Mouse (Mus musculus) hindbrain, embryonic 12.5 days (tissue): ENCODE measurements at regions not wholly inside any gene's neighbourhood (a gene's known extent, or its start where the extent isn't known, plus 50 kb on each side); places are given as distances from the start of the nearest gene placed in this dataset.
A peak's percentile ranks its signal among the peaks of the same experiment; 100 is the strongest.
"Not testable (repeated sequence)": the region's sequence is repeated elsewhere in the genome, so short reads cannot be mapped to it uniquely, and the experiment has no call there.

ENCODE experiments used
- ATAC-seq: fragments of 200-750 bp; cut with Nextera tagmentation; 2 replicates; pipeline ENCODE4 v1.8.0; 2017; ENCODE audit warnings: moderate TSS enrichment; ENCODE audit not compliant: low FRiP score
- H3K27ac ChIP-seq: fragments of 300-500 bp; sonication (generic); 2 replicates; pipeline ENCODE4 v1.5.1; 2016; ENCODE audit warnings: mild to moderate bottlenecking
- H3K27me3 ChIP-seq: fragments of 300-500 bp; sonication (generic); 2 replicates; pipeline ENCODE4 v1.6.1; 2016; ENCODE audit warnings: mild to moderate bottlenecking
- H3K36me3 ChIP-seq: fragments of 300-500 bp; sonication (generic); 2 replicates; pipeline ENCODE4 v1.6.1; 2016; ENCODE audit warnings: mild to moderate bottlenecking
- H3K4me1 ChIP-seq: fragments of 300-500 bp; sonication (generic); 2 replicates; pipeline ENCODE4 v1.6.1; 2016
- H3K4me2 ChIP-seq: fragments of 300-500 bp; sonication (generic); replicated peaks from 2 replicates; pipeline ENCODE4 v1.6.1; 2016; ENCODE audit warnings: mild to moderate bottlenecking
- H3K4me3 ChIP-seq: fragments of 300-500 bp; sonication (generic); 2 replicates; pipeline ENCODE4 v1.5.1; 2016; ENCODE audit warnings: mild to moderate bottlenecking
- H3K9ac ChIP-seq: fragments of 300-500 bp; sonication (generic); 2 replicates; pipeline ENCODE4 v1.6.1; 2016; ENCODE audit warnings: mild to moderate bottlenecking, moderate library complexity
- H3K9me3 ChIP-seq: fragments of 300-500 bp; sonication (generic); replicated peaks from 2 replicates; pipeline ENCODE4 v1.6.1; 2016; ENCODE audit warnings: mild to moderate bottlenecking
- WGBS: fragments of 180-500 bp; shearing (Covaris S2); methylation state at CpG from one replicate; pipeline ENCODE4 v1.1.7; 2016; 5-methylcytosine and 5-hydroxymethylcytosine counted together

DNA sequence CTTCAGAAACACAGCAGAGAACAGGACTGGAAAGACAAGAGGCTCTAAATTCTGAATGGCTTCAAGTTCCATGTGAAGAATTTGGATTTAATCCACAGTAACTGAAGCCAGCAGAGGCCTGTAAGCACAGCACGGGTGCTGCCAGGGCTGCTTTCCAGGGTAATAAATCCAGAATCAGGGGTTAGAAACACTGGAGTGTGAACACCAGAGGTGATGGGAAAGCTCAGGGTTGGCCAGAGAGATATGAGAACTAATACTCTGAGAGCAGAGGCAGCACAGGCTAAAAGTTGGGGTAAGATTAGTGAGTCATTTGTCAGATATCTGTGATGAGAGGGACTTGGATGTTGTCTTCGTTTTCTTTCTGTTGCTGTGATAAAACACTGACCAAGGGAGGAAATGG lies 153.6 kb upstream of the Tmc3 start:
- Histone ChIP-seq H3K36me3 (no peaks in the 10 kb centered on the region), H3K4me1 (no peaks in the 10 kb centered on the region), H3K4me3 (no peak overlapping the region), H3K27ac (no peak overlapping the region), H3K9ac (no peak overlapping the region), H3K27me3 (no peaks in the 10 kb centered on the region), H3K9me3 (no peaks in the 10 kb centered on the region), H3K4me2 (no peak overlapping the region)
- ATAC-seq, result no peak
- 84% methylated on average over 2 of the region's 2 CpGs for WGBS

DNA sequence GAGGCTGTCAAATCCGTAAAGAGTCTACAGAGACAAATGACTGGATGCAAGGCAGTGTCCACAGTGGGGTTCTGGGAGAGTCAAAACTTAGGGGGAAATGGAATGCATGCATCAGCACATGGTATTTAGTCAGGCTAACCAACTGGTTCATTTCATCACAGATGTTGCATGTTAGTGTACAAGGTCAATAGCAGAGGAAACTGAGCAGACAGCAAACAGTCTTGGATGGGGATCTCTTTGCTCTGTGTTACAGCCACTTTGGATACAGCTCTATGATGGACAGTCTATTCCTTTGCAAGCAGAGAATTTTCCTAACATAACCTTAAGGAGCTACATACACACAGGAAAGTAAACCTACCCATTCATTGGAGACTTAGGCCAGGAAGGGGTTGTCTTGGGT lies 151.9 kb upstream of the Tmc3 start:
- H3K27me3 ChIP-seq, result no peaks in the 10 kb centered on the region
- H3K9ac ChIP-seq, result no peak overlapping the region
- no peaks in the 10 kb centered on the region for H3K36me3 ChIP-seq
- H3K27ac ChIP-seq, result no peak overlapping the region
- H3K9me3 ChIP-seq, result no peaks in the 10 kb centered on the region
- no peak for ATAC-seq
- H3K4me1 ChIP-seq, result no peaks in the 10 kb centered on the region
- no peak overlapping the region for H3K4me2 ChIP-seq
- no peak overlapping the region for H3K4me3 ChIP-seq
- 80% methylated on average over 1 of the region's 1 CpGs for WGBS

GRCm38 (mm10) chr7:83433959-83434715 lies 150.6 kb upstream of the Tmc3 start:
- no peaks in the 10 kb centered on the region for H3K36me3 ChIP-seq
- no peak for ATAC-seq
- no peaks in the 10 kb centered on the region for H3K27me3 ChIP-seq
- H3K27ac ChIP-seq, result no peak overlapping the region
- no peak overlapping the region for H3K4me3 ChIP-seq
- no peaks in the 10 kb centered on the region for H3K4me1 ChIP-seq
- H3K4me2 ChIP-seq, result no peak overlapping the region
- H3K9ac ChIP-seq, result no peak overlapping the region
- 26% methylated on average over 5 of the region's 5 CpGs for WGBS
- H3K9me3 ChIP-seq, result no peaks in the 10 kb centered on the region

- Histone ChIP-seq H3K9ac (no peak overlapping the region), H3K9me3 (no peaks in the 10 kb centered on the region), H3K36me3 (no peaks in the 10 kb centered on the region), H3K27ac (no peak overlapping the region), H3K4me1 (peaks cover 4% of the 10 kb centered on the region), H3K27me3 (no peaks in the 10 kb centered on the region), H3K4me3 (no peak overlapping the region), H3K4me2 (no peak overlapping the region)
- 55% methylated on average over 7 of the region's 7 CpGs for WGBS
- no peak for ATAC-seq
These were observed 146.0 kb upstream of the Tmc3 start for GRCm38 (mm10) chr7:83438538-83439393.

DNA sequence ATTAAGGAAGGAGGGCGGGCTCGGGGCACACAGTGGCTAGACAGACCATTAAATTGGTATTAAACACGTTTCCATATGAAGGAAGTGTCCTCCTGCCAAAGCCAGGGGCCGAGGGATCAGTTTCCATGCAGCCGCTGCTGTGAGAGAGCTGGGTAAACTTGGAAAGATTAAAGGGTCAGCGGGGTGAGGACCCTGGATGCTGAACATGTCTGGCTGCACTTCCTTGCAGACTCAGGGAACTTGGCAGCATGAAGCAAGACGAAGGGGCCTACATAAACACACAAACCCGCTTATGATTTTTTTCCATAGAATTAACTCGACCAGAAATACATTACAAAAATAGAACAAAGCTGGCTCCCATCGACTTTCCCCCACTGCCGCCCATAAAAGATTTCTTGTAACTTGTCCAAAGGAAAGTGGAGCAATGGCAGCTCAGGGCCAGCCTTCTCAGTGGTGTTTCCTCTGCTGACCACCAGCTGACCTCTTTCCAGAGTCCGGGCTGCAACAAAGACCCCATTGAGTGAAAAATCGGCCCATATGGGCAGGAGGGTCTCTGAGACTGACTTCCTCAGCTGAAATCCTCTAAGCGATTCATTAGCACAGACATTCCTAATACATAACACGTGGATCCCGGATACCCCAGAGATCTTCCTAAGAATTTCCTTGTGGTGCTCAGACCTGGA lies 141.0 kb upstream of the Tmc3 start:
- H3K9me3 ChIP-seq, result no peaks in the 10 kb centered on the region
- H3K4me1 ChIP-seq, result peaks cover 10% of the 10 kb centered on the region
- no peaks in the 10 kb centered on the region for H3K27me3 ChIP-seq
- no peak overlapping the region for H3K4me2 ChIP-seq
- no peak; the same call in 1 of the 2 replicates for ATAC-seq
- H3K36me3 ChIP-seq, result no peaks in the 10 kb centered on the region
- H3K4me3 ChIP-seq, result no peak overlapping the region
- H3K9ac ChIP-seq, result no peak overlapping the region
- H3K27ac ChIP-seq, result peak overlapping the region; percentile 19; the same call in 1 of the 2 replicates
- WGBS, result 27% methylated on average over 16 of the region's 16 CpGs

DNA sequence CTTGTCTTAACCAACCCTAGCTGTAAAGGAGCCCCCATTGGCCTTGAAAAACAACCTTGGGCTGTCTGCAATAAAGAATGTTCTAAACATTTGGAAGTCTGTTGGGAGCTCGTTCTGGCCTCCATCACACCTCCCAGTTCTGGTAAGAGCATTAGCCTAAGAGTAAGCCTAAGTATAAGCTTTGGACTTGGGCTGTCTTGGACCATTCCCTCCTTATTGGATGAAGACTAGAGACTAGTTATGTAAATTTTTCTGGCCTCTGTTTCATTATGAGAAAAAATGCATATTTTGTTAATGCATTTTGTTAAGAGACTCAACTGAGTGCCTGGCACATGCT lies 140.5 kb upstream of the Tmc3 start:
- Histone ChIP-seq H3K4me2 (no peak overlapping the region), H3K4me1 (peaks cover 10% of the 10 kb centered on the region), H3K9ac (no peak overlapping the region), H3K9me3 (no peaks in the 10 kb centered on the region), H3K27ac (peak overlapping the region; percentile 32; the same call in 1 of the 2 replicates), H3K36me3 (no peaks in the 10 kb centered on the region), H3K4me3 (no peak overlapping the region), H3K27me3 (no peaks in the 10 kb centered on the region)
- WGBS, result 56% methylated on average over 1 of the region's 1 CpGs
- ATAC-seq, result no peak

DNA sequence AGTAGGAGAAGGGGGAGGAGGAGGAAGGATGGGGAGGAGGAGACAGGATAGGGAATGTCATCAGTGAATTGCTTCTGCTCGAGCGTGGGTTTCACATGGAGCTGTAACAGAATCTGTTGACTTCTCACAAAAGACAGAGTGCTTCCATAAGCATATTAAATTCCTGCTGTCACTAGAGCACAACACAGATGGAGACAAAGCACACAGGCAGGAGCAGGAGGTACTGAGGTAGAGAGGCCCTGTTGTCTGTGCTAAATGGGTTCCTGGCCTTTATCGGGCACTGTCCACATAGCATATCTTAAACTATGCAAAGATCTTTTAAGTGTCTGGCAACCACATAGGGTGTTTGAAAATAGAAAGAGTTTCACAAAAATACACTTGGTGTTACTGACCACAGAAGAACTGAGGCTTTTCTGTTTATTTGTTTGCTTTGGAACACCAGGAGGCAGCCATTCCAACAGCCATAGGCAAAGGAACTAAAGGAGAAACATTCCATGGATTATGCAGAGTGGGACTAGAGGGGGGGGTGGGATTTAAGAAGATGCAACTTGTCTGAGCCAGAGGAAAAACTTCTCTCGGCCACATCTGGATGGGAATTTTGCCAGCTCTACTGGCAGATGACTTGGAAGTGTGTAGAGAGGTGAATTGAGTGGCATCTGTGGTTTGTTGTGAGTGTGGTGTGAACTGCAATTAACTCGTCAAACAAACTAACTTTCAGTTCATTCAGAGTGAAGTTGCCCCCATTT lies 139.4 kb upstream of the Tmc3 start:
- H3K9me3 ChIP-seq, result no peaks in the 10 kb centered on the region
- H3K4me1 ChIP-seq, result peaks cover 11% of the 10 kb centered on the region
- no peak overlapping the region for H3K4me2 ChIP-seq
- no peak overlapping the region for H3K4me3 ChIP-seq
- ATAC-seq, result no peak
- H3K36me3 ChIP-seq, result no peaks in the 10 kb centered on the region
- H3K9ac ChIP-seq, result no peak overlapping the region
- H3K27ac ChIP-seq, result no peak overlapping the region
- 49% methylated on average over 5 of the region's 5 CpGs for WGBS
- H3K27me3 ChIP-seq, result no peaks in the 10 kb centered on the region

- Histone ChIP-seq H3K4me1 (0 out of 2 replicates have a peak, but pooled peaks cover 4% of the 10 kb centered on the region), H3K4me3 (no peak overlapping the region), H3K4me2 (no peak overlapping the region), H3K36me3 (no peaks in the 10 kb centered on the region), H3K9me3 (no peaks in the 10 kb centered on the region), H3K27ac (no peak overlapping the region), H3K9ac (no peak overlapping the region), H3K27me3 (no peaks in the 10 kb centered on the region)
- 69% methylated on average over 3 of the region's 3 CpGs for WGBS
- no peak for ATAC-seq
These were observed 134.4 kb upstream of the Tmc3 start for GRCm38 (mm10) chr7:83450346-83450745.

DNA sequence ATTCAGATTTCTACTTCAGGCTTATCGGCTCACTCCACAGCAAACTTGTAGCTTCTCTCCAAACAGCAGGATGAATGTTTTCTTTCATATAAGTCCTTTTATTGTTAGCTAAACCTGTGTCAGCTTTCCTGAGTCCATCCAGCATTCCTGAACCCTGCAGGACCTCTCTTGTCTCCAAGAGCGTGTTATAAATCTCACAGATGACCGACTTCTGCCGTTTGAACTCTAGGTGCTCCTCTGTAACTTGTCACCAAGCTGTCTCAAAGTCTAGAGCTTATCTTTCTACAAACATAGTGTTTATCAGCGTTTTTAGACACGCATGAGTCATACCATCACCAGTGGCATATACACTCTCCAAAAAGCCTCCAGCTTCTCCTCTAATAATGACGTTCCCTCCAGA lies 132.4 kb upstream of the Tmc3 start:
- Histone ChIP-seq H3K27ac (no peak overlapping the region), H3K27me3 (no peaks in the 10 kb centered on the region), H3K4me1 (0 out of 2 replicates have a peak, but pooled peaks cover 2% of the 10 kb centered on the region), H3K4me3 (no peak overlapping the region), H3K4me2 (no peak overlapping the region), H3K9ac (no peak overlapping the region), H3K9me3 (no peaks in the 10 kb centered on the region), H3K36me3 (no peaks in the 10 kb centered on the region)
- WGBS, result 59% methylated on average over 7 of the region's 7 CpGs
- no peak for ATAC-seq

DNA sequence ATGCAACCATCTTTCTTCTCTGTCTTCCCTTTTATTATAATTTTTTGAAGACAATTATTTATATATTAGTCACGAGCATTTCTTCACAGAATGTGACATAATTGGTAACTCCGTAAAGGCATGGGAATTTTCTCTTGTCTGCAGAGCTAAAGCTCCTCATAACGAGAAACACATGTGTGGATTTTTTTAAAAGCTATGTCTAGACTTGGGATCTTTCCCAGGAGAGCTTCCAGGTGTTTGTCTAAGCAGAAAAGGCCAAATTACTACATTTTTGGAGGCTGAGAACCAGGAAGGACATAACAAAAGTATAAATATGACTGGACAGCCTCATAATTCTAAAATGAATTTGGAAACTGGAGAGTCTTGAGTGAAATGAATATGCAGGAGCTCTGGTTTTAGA lies 125.2 kb upstream of the Tmc3 start:
- ATAC-seq, result no peak
- no peak overlapping the region for H3K27ac ChIP-seq
- H3K27me3 ChIP-seq, result no peaks in the 10 kb centered on the region
- no peak overlapping the region for H3K4me3 ChIP-seq
- no peak overlapping the region for H3K4me2 ChIP-seq
- no peaks in the 10 kb centered on the region for H3K36me3 ChIP-seq
- no peaks in the 10 kb centered on the region for H3K9me3 ChIP-seq
- no peaks in the 10 kb centered on the region for H3K4me1 ChIP-seq
- WGBS, result 79% methylated on average over 3 of the region's 3 CpGs
- no peak overlapping the region for H3K9ac ChIP-seq

DNA sequence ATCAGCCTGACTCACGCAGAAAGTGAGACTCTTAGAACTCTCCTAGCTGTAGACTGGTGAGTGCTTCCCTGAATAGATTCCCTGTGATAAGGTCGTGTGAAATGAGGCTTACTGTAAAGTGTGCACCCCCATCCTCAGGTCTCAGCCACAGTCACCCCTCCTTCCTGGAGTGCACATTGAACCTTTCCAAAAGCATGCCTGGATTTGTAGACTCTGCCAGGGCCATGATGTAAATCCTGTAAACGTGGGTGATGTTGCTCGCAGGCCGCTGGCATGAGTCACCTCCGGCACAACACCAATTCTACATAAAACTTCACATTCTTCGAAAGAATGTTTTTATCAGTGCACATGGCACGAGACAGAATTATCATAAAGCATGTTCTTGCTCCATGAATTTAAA lies 117.7 kb upstream of the Tmc3 start:
- no peaks in the 10 kb centered on the region for H3K27me3 ChIP-seq
- WGBS, result 80% methylated on average over 8 of the region's 8 CpGs
- H3K4me2 ChIP-seq, result no peak overlapping the region
- no peak for ATAC-seq
- H3K9ac ChIP-seq, result no peak overlapping the region
- H3K27ac ChIP-seq, result no peak overlapping the region
- H3K4me1 ChIP-seq, result no peaks in the 10 kb centered on the region
- H3K4me3 ChIP-seq, result no peak overlapping the region
- H3K36me3 ChIP-seq, result no peaks in the 10 kb centered on the region
- H3K9me3 ChIP-seq, result no peaks in the 10 kb centered on the region

DNA sequence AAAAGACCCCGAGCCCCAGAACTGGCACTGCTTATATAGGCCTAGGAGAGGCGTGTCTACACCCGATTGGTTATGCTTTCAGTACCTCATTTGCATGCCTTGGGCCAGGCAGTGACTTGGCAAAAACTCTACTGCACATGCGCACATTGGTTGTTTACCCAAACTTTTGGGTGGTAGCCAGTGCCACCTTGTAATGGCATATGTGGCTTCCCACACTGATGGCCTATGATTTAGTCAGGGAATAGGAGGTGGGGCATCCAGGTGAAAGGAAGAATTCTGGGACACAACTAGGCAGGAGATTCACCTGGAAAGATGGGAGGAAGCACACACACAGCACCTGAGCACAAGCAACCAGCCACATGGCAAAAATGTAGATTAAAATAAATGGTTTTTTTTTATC lies 114.9 kb upstream of the Tmc3 start:
- not testable (repeated sequence) for ATAC-seq, H3K4me3 ChIP-seq, H3K36me3 ChIP-seq, H3K4me2 ChIP-seq, H3K27me3 ChIP-seq, H3K9ac ChIP-seq, H3K4me1 ChIP-seq, H3K9me3 ChIP-seq, H3K27ac ChIP-seq
- WGBS, result 90% methylated on average over 4 of the region's 4 CpGs
